Mouse (Mus musculus): ENCODE results near the gene B3galt4. TPM values are rescaled to one million over a fixed set of nuclear protein-coding genes. Genes with fewer than 3 reads are reported as not detected.
"Not testable (repeated sequence)": the region's sequence is repeated elsewhere in the genome, so short reads cannot be mapped to it uniquely, and the experiment has no call there.

The B3galt4 gene
- polyA plus RNA-seq, 1 experiment from 2014 or later: 8.3 TPM

GRCm38 (mm10) chr17:33981192-33981909 is 30.1 kb upstream of the B3galt4 start:
- not testable (repeated sequence) for H3K9me3 ChIP-seq, H3K36me3 ChIP-seq, H3K9ac ChIP-seq
- Histone ChIP-seq H3K27ac (peak overlapping the region; percentile 91), H3K27me3 (peaks cover 45% of the 10 kb centered on the region), H3K4me1 (peaks cover 24% of the 10 kb centered on the region), H3K4me3 (peak overlapping the region; percentile 52), H3K4me2 (peak overlapping the region; percentile 67)
- peak; percentile 87 for ATAC-seq (ENCODE audit: insufficient number of reproducible peaks, low FRiP score, low TSS enrichment, low read depth)
- under 1% methylated on average over 27 of the region's 27 CpGs for WGBS

- Histone ChIP-seq H3K4me2 (peak overlapping the region; percentile 67), H3K36me3 (no peaks in the 10 kb centered on the region), H3K27me3 (peaks cover 54% of the 10 kb centered on the region), H3K4me3 (peak overlapping the region; percentile 52; the same call in 1 of the 2 replicates), H3K9me3 (no peaks in the 10 kb centered on the region), H3K4me1 (peaks cover 24% of the 10 kb centered on the region), H3K27ac (peak overlapping the region; percentile 54), H3K9ac (no peak overlapping the region)
- ATAC-seq (ENCODE audit: insufficient number of reproducible peaks, low FRiP score, low TSS enrichment, low read depth): no peak
- 74% methylated on average over 19 of the region's 19 CpGs for WGBS
These were observed 29.1 kb upstream of the B3galt4 start for GRCm38 (mm10) chr17:33980181-33981035.

GRCm38 (mm10) chr17:33979512-33980050 is 28.3 kb upstream of the B3galt4 start:
- WGBS: 69% methylated on average over 6 of the region's 6 CpGs
- no peaks in the 10 kb centered on the region for H3K9me3 ChIP-seq
- no peak for ATAC-seq (ENCODE audit: insufficient number of reproducible peaks, low FRiP score, low TSS enrichment, low read depth)
- peaks cover 24% of the 10 kb centered on the region for H3K4me1 ChIP-seq
- no peak overlapping the region for H3K4me3 ChIP-seq
- no peaks in the 10 kb centered on the region for H3K36me3 ChIP-seq
- H3K9ac ChIP-seq: no peak overlapping the region
- H3K4me2 ChIP-seq: no peak overlapping the region
- no peak overlapping the region for H3K27ac ChIP-seq
- H3K27me3 ChIP-seq: peaks cover 55% of the 10 kb centered on the region

GRCm38 (mm10) chr17:33978631-33979031 is 27.3 kb upstream of the B3galt4 start:
- no peaks in the 10 kb centered on the region for H3K36me3 ChIP-seq
- peak; percentile 21; the same call in 1 of the 2 replicates for ATAC-seq (ENCODE audit: insufficient number of reproducible peaks, low FRiP score, low TSS enrichment, low read depth)
- peaks cover 24% of the 10 kb centered on the region for H3K4me1 ChIP-seq
- H3K27me3 ChIP-seq: peaks cover 62% of the 10 kb centered on the region
- WGBS: 1% methylated on average over 17 of the region's 17 CpGs
- peak overlapping the region; percentile 35 for H3K4me3 ChIP-seq
- peak overlapping the region; percentile 52 for H3K4me2 ChIP-seq
- H3K9ac ChIP-seq: 0 out of 2 replicates have a peak overlapping the region, but pooled peaks have one; percentile 18
- H3K9me3 ChIP-seq: no peaks in the 10 kb centered on the region
- H3K27ac ChIP-seq: no peak overlapping the region

- no peak for ATAC-seq (ENCODE audit: insufficient number of reproducible peaks, low FRiP score, low TSS enrichment, low read depth)
- H3K36me3 ChIP-seq: no peaks in the 10 kb centered on the region
- WGBS: 1% methylated on average over 57 of the region's 57 CpGs
- no peak overlapping the region for H3K27ac ChIP-seq
- H3K4me1 ChIP-seq: peaks cover 24% of the 10 kb centered on the region
- H3K9ac ChIP-seq: 0 out of 2 replicates have a peak overlapping the region, but pooled peaks have one; percentile 18
- peaks cover 68% of the 10 kb centered on the region for H3K27me3 ChIP-seq
- H3K4me3 ChIP-seq: peak overlapping the region; percentile 35
- peak overlapping the region; percentile 52 for H3K4me2 ChIP-seq
- H3K9me3 ChIP-seq: no peaks in the 10 kb centered on the region
These were observed 26.7 kb upstream of the B3galt4 start for GRCm38 (mm10) chr17:33977861-33978557.

GRCm38 (mm10) chr17:33973572-33973971 is 22.3 kb upstream of the B3galt4 start:
- no peak for ATAC-seq (ENCODE audit: insufficient number of reproducible peaks, low FRiP score, low TSS enrichment, low read depth)

GRCm38 (mm10) chr17:33972691-33973090 is 21.4 kb upstream of the B3galt4 start:
- H3K9ac ChIP-seq: no peak overlapping the region

More at GRCm38 (mm10) chr17:33973572-33973971, 22.3 kb upstream of the B3galt4 start:
- Histone ChIP-seq H3K4me2 (no peak overlapping the region), H3K4me1 (peaks cover 10% of the 10 kb centered on the region), H3K27ac (no peak overlapping the region), H3K9me3 (no peaks in the 10 kb centered on the region), H3K36me3 (no peaks in the 10 kb centered on the region), H3K4me3 (no peak overlapping the region), H3K27me3 (peaks cover 46% of the 10 kb centered on the region), H3K9ac (no peak overlapping the region)
- WGBS: 58% methylated on average over 3 of the region's 3 CpGs

GRCm38 (mm10) chr17:33969394-33969793 is 18.1 kb upstream of the B3galt4 start:
- Histone ChIP-seq H3K27ac (no peak overlapping the region), H3K9me3 (no peaks in the 10 kb centered on the region), H3K4me1 (no peaks in the 10 kb centered on the region), H3K36me3 (peaks cover 21% of the 10 kb centered on the region), H3K27me3 (peaks cover 14% of the 10 kb centered on the region; the same call in 1 of the 2 replicates), H3K4me2 (no peak overlapping the region), H3K4me3 (no peak overlapping the region), H3K9ac (no peak overlapping the region)
- WGBS: 78% methylated on average over 4 of the region's 4 CpGs
- no peak for ATAC-seq (ENCODE audit: insufficient number of reproducible peaks, low FRiP score, low TSS enrichment, low read depth)

More at GRCm38 (mm10) chr17:33972691-33973090, 21.4 kb upstream of the B3galt4 start:
- H3K36me3 ChIP-seq: no peaks in the 10 kb centered on the region
- 0% methylated on average over 1 of the region's 1 CpGs for WGBS
- H3K27ac ChIP-seq: no peak overlapping the region
- no peak overlapping the region for H3K4me3 ChIP-seq
- H3K27me3 ChIP-seq: peaks cover 37% of the 10 kb centered on the region
- H3K4me2 ChIP-seq: no peak overlapping the region
- no peaks in the 10 kb centered on the region for H3K9me3 ChIP-seq
- ATAC-seq (ENCODE audit: insufficient number of reproducible peaks, low FRiP score, low TSS enrichment, low read depth): no peak
- H3K4me1 ChIP-seq: peaks cover 1% of the 10 kb centered on the region; the same call in 1 of the 2 replicates

- Histone ChIP-seq H3K27me3 (peaks cover 10% of the 10 kb centered on the region; the same call in 1 of the 2 replicates), H3K4me3 (no peak overlapping the region), H3K9ac (no peak overlapping the region), H3K9me3 (no peaks in the 10 kb centered on the region), H3K4me2 (no peak overlapping the region), H3K27ac (no peak overlapping the region), H3K36me3 (peaks cover 23% of the 10 kb centered on the region), H3K4me1 (no peaks in the 10 kb centered on the region)
- ATAC-seq (ENCODE audit: insufficient number of reproducible peaks, low FRiP score, low TSS enrichment, low read depth): no peak; the same call in 1 of the 2 replicates
- WGBS: 21% methylated on average over 5 of the region's 5 CpGs
These were observed 17.6 kb upstream of the B3galt4 start for GRCm38 (mm10) chr17:33968927-33969326.

- Histone ChIP-seq H3K4me1 (no peaks in the 10 kb centered on the region), H3K4me3 (no peak overlapping the region), H3K27ac (no peak overlapping the region), H3K9me3 (no peaks in the 10 kb centered on the region), H3K4me2 (no peak overlapping the region), H3K27me3 (peaks cover 5% of the 10 kb centered on the region; the same call in 1 of the 2 replicates), H3K36me3 (peaks cover 27% of the 10 kb centered on the region), H3K9ac (no peak overlapping the region)
- WGBS: 2% methylated on average over 9 of the region's 9 CpGs
- peak; percentile 32; the same call in 1 of the 2 replicates for ATAC-seq (ENCODE audit: insufficient number of reproducible peaks, low FRiP score, low TSS enrichment, low read depth)
These were observed 17.2 kb upstream of the B3galt4 start for GRCm38 (mm10) chr17:33968489-33968888.

- Histone ChIP-seq H3K27me3 (no peaks in the 10 kb centered on the region), H3K9ac (no peak overlapping the region), H3K36me3 (peaks cover 52% of the 10 kb centered on the region), H3K4me1 (no peaks in the 10 kb centered on the region), H3K9me3 (no peaks in the 10 kb centered on the region), H3K27ac (no peak overlapping the region), H3K4me3 (no peak overlapping the region), H3K4me2 (no peak overlapping the region)
- no peak for ATAC-seq (ENCODE audit: insufficient number of reproducible peaks, low FRiP score, low TSS enrichment, low read depth)
- 84% methylated on average over 16 of the region's 16 CpGs for WGBS
These were observed 14.7 kb upstream of the B3galt4 start for GRCm38 (mm10) chr17:33965846-33966550.
